Mouse (Mus musculus) cerebellum, adult 18-20 months (tissue): ENCODE measurements at regions not wholly inside any gene's neighbourhood (a gene's known extent, or its start where the extent isn't known, plus 50 kb on each side); places are given as distances from the start of the nearest gene placed in this dataset.
A peak's percentile ranks its signal among the peaks of the same experiment; 100 is the strongest.
"Not testable (repeated sequence)": the region's sequence is repeated elsewhere in the genome, so short reads cannot be mapped to it uniquely, and the experiment has no call there.

Experiments used
- DNase-seq, 2 experiments: peaks; one replicate each; pipeline ENCODE4 v3.0.0; 2021

- peak; percentile 85 to 93 for DNase-seq
These were observed 80.1 kb upstream of the Riok2 start for GRCm38 (mm10) chr17:17293932-17294534.

GRCm38 (mm10) chr17:17295037-17295436 lies 79.1 kb upstream of the Riok2 start:
- not testable (repeated sequence) for DNase-seq

- DNase-seq: not testable (repeated sequence)
These were observed 70.6 kb upstream of the Riok2 start for GRCm38 (mm10) chr17:17303496-17303895.
